Mouse (Mus musculus): ENCODE measurements around the gene Ralgapa2.
"Not testable (repeated sequence)": the region's sequence is repeated elsewhere in the genome, so short reads cannot be mapped to it uniquely, and the experiment has no call there.

Ralgapa2 gene

DNA sequence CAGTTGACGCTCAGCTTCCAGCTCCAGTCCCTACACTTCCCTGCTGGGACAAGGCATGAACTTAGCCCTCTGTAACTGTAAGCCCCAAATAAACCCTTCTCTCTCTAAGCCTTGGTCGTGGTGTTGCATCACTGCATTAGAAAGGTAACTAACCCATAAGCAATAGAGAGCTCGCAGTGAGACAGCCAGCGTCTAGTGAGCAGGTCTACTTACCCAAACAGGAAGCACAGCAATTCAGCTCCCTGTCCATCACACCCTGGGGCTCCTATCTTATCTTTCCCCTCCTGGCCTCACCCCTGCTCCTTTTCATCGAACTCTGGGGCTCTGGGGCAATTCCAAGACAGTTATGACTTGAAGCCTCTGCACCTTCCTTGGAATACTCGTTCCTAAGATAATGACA, 13.8 kb downstream of the Ralgapa2 start:
- DNase-seq (ENCODE audit: low spot score in 2 of 2): no peak

DNA sequence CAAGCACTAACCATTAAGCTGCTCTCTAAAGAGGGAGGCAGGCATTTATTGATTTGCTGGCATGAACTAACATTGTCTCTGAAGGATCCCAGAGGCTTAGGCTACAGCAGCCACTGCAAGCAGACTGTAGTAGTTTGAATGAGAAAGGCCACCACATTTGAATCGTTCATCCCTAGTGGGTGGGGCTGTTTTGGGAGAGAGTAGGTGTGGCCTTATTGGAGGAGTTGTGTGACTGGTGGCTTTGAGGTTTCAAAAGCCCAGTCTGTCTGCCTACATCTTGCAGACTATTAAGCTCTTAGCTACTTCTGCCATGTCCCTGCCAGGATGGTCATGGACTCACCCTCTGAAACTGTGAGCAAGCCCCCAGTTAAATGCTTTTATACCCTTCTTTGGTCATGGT, 15.1 kb downstream of the Ralgapa2 start:
- no peak for DNase-seq (ENCODE audit: low spot score in 2 of 2)

DNA sequence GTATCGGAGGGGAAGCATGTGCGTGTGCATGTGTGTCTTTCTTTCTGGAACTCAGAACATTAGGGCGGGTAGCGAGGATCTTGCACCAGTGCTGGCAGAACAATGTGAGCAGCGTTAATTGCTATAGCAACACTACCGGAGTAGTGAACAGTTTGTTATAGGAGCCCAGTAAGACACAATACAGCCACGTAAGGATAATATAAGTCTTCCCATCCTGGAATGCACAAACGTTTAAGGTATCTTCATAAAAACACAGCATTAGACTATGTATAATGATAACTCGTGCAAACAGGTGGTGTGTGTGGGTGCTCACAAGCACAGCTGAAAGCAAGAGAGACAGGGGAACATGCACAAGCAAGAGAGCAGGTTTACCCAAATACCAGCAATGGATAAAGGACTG, 16.4 kb downstream of the Ralgapa2 start:
- no peak for DNase-seq (ENCODE audit: low spot score in 2 of 2)

DNA sequence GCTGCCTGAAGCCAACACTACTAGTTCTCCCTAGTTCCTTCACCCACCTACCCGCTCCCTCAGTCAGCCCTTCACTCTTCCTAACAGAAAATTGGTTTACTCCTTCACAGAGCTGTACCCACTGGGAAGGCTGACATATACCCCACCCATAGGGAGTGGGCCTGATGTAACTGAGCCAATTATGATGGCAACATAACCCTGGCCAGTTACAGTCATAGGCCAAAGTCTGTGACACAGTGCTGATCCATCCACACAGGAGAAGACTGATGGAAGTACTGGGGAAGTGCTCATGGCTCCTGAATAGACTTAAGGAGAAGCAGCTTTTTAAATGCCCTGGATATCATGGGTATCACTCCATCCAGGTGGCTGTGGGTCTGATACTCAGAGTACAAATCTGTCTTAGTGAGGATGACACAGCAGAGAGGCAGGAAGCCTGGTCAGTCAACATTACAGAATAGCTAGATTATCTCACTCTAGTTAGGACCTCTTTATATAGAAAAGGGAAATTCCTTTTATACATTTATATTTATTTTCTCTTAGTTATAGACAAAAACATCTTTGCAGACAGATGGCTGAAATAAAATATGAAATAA, 18.7 kb downstream of the Ralgapa2 start:
- no peak for DNase-seq (ENCODE audit: low spot score in 2 of 2)

DNA sequence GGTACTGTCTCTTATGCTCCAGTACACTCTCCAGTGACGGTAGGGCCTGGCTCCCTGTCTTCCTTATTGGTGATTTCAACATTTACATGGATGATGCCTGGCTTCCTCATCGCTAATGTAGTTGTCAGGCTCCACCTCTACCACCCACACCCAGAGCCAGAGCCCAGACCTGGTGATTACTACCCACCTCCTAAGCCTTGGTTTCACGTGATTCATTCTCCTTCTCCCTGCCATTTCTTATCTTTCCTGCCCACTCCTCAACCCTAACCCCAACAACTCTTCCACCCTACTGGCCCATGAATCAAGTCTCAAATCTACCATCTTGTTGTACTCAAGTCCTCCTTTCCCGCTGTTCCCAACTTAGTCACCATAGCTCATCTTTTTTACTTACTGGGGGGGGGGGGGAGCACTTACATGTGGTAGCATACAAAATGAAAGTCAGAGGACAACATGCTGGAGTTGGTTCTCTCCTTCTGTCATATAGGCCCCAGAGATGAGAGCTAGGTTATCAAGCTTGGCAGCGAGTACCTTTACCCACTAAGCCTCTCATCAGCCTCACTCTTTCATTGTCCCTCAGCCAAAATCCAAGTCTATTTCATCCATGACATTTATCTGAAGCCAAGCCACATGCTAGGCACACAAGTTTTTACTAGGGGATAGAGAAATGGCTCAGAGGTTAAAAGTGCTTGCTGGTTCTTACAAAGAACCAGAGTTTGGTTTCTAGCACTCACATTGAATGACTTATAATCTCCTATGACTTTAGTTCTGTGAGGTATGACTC, 20.1 kb downstream of the Ralgapa2 start:
- no peak for DNase-seq (ENCODE audit: low spot score in 2 of 2)

DNA sequence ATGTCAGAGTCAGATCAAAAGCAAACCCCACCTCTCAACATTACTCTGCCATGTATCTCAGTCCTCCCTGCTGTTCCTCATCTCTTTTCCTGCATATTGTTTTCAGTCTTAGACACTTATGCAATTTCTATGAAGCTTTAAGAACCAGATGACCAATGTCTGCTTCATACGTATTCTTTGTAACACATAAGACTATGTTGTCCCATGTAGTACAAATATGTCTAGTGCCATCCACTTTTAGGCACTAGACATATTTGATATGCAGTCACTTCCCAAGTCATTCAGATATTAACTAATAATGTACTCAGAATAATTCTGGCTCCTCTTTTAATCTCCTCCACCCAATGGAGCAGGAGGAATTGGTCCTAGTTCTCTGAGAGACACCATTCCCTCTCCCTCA, 21.2 kb downstream of the Ralgapa2 start:
- DNase-seq (ENCODE audit: low spot score in 2 of 2): no peak

DNA sequence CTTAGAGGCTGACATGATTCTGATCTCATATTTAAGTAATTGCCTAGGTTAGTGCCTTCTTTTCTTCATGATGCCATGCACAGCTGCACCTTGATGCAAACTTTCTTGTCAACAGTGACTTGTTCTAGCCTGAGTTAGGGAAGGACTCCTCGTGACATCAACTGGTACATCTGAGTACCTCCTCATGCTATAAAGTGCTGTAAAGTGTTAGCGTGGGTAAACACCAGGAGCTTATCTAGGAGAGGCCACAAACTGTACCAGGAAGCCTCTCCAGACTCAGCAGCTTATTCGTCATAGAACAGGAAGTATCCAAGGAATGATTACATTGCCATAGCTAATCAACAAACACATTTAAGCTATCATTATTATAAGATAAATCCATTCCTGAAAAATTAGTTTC, 23.9 kb downstream of the Ralgapa2 start:
- no peak for DNase-seq (ENCODE audit: low spot score in 2 of 2)

DNA sequence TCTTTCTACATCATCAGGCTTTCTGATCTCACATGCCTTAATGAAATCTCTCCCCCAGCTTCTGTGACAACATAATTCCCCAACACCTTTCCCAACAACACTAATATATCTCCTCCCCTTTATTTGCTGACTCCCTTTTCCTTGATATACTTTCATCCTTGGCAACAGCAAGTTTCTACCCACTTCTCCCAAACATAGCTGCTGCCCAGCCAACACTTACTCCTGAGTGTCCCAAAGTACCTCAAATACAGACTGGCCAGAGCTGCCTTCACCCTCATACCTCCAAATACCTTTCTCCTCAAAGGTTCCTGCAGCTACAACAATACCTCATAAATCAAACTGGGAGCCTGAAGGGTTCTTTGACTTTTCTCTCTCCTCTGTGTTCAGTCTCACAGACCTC, 29.3 kb downstream of the Ralgapa2 start:
- DNase-seq (ENCODE audit: low spot score in 2 of 2): no peak

DNA sequence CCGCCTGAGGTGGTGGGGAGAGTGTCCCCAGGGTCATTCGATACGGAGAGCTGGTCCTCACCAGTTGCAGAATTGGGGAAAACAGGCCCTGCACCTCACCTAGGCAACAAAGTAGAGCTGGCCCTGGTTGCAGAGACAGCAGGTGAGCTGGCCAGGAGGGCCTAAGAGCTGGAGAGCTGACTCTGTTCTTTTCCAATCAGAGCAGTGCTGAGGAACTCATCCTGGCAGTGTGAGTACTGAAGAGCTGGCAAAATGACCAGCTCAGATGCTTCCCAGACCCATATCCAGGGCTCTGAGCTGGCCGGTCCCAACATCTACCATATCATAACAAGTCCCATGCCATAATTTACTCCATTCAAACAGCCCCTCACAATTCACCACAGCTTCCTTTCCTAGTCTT, 34.7 kb downstream of the Ralgapa2 start:
- no peak for DNase-seq (ENCODE audit: low spot score in 2 of 2)

DNA sequence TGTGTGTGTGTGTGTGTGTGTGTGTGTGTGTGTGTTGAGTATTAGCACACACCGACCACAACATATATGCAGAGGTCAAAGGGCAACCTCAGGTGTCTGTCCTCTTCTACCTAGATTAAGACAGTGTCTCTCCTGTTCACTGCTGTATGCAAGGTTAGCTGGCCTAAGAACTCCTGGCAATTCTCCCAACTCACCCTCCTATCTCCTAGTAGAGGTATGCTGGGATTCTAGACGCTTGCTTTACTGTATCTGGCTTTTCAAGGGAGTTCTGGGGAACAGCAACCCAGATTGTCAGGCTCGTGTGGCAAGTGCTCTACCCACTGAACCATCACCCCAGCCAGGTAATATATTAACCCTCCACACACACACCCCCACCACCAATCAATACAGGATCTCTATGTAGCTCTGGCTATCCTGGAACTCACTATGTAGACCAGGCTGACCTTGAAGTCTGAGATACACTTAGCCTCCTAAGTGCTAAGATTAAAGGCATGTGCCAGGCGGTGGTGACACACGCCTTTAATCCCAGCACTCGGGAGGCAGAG, 35.6 kb downstream of the Ralgapa2 start:
- DNase-seq (ENCODE audit: low spot score in 2 of 2): no peak

DNA sequence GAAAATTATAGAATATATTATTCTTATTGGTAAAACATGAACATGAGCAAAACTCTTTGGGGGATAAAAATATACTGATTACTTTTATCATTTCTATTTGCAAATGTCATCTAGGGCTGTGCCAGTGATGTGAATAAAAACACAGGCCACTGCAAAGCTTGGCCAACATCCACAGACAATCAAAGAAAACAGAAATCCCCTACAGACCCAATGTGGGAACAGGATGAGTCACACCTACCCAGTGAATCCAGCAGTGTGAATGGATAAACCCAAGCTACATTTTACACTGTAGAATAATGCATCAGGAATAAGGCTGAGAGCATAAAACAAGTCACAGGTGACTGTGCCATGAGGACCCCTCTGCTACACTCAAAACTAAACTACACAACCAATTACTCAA, 36.1 kb downstream of the Ralgapa2 start:
- DNase-seq (ENCODE audit: low spot score in 2 of 2): no peak

DNA sequence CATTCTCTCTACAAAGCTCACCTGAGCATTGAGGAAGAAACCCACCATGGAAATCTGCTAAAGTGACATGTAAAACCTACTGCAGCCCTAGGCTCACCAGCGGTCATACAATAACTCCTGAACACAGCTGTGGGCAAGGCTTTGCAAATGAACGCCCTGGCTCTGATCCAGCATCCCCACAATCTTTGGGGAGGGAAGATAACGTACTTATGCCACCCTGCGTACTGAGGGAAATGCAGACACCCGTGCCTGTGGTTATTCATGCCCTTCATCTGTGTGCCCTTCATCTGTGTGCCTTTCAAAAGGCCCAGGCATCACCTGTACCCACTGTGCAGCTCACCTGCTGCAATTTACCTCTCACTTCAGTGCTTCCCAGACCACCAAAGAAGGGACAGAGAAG, 41.2 kb downstream of the Ralgapa2 start:
- no peak for DNase-seq (ENCODE audit: low spot score in 2 of 2)

DNA sequence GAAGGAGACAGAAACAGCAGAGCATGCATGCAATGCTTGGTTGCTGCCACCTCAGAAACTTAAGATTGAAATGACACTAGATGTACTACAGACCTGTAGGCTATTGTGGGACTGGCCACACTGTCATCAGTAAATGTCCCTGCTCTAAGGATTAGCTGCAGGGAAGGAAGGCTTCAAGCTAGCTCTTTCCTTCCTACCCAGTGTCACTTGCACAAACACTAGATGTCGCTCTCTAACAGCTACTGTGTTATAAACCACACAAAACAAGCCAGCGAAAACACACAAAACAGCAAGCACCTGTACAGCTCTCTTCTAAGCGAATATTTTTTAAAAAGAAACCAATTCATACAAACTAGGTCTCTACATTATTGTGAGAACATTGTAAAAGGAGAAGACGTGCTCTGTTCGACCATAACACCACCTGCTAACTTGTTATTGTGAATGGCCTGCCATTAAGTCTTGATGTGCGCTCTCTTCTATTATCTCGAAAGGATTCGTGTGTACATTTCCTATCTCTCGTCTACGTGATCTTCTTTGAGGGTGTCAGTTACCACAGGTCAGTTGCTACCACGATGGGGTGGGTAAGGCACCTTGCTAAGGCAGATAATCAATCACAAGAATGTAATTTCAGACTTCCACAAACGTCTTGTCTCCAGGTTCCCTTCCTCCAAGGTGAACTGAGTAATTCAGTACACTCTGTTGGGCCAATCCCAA, 42.3 kb downstream of the Ralgapa2 start:
- no peak for DNase-seq (ENCODE audit: low spot score in 2 of 2)

DNA sequence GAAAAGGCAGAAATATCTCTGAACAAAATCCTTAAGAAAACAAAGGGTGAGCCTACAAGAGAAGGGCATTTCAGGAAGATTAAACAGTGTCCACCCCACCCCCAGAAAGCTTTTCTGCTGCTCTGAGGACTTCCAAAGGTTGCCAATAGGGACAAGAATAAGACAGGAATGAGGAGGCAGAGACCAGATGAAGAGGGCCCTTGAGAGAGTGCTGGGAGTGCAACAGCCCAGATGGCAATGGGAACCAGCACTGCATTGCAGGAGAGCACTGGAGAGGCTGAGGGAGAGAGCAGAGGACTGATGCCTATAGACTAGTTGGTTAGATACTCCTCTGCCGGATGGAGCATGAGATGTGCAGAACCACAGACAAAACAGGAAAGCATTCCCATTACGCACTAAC, 43.2 kb downstream of the Ralgapa2 start:
- no peak for DNase-seq (ENCODE audit: low spot score in 2 of 2)

DNA sequence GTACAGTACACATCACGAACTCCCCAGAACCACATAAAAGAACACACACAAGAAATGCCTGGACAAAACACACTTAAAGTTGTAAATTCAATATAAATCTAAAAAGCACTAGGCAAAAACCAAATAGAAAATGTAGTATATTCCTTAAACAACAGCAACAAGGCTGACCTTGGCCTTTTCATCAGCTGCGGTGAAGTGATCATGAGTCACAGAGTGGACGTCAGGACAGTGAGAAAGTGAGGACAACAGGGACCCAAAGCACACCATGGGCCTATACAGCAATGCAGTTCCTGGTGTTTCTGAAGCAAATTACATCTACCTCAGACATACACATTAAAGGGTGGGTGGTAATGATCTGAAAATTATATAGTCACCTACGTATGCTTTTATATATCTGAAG, 44.1 kb downstream of the Ralgapa2 start:
- no peak for DNase-seq (ENCODE audit: low spot score in 2 of 2)

DNA sequence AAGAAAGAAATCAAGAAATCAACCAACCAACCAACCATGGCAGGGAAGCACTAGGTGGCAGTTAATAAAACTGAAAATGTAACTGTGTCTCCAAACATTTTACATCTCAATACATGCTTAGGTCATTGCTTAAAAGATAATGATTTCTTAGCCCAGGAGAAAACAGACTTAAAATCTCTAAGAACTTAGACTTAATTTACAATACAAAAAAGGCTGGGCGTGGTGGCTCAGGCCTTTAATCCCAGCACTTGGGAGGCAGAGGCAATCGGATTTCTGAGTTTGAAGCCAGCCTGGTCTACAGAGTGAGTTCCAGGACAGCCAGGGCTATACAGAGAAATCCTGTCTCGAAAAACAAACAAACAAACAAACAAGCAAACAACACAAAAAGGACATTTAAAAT, 45.3 kb downstream of the Ralgapa2 start:
- DNase-seq (ENCODE audit: low spot score in 2 of 2): not testable (repeated sequence)

DNA sequence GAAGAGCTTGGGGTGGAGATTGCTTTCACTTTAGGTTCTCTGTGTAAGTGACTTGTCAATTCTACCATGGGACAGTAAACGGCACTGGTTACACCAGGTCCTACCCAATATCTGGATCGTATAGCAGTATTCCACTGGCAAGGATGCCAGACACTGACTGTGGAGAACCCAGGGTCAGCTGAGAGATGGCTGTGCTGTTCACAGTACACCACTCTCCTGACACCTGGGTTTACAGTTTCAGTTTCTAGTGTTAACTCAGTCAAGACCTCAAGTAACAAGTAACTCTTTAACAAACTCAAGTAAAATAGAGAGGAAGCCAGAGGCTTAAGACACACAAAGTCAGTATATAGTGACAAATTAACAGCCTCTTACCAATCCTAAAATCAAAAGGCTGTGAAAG, 54.6 kb downstream of the Ralgapa2 start:
- no peak for DNase-seq (ENCODE audit: low spot score in 2 of 2)

DNA sequence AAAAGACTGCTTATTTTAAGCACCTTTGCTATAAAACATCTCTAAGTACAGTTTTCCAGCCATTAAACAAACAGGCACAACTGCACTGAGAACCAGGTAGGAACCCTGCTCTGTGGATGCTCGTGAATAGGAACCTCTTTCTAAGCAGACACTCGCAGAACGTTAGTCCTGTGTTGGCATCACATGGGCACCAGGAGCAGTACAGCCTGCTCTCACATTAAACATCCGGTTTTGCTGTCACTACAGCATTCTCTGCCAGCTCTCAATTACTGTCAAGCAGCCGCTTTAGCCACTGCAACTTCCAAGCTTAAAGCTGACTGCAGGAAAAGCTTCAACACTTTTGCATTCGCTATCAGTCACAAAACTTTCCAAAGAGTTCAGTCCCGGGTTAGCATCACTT, 55.5 kb downstream of the Ralgapa2 start:
- DNase-seq (ENCODE audit: low spot score in 2 of 2): no peak

DNA sequence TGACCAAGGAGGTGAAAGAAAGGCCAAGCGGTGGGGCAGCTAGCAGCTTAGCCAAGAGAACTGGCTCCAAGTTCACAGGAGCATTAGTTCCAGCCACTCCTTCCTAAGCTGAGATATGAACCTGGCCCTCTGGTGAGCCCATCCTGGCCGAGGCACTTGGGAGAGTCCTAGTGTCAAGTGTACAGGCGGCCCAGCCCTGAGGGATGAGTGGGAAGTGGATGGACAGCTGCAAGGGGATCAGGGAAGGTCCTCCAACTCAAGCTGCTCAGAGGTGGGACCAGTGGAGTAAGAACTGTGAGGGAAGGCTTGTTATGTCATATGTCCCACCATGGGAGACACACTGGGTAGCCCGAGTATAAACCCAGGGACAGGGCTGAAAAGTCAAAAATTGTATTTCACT, 56.1 kb downstream of the Ralgapa2 start:
- DNase-seq (ENCODE audit: low spot score in 2 of 2): no peak

DNA sequence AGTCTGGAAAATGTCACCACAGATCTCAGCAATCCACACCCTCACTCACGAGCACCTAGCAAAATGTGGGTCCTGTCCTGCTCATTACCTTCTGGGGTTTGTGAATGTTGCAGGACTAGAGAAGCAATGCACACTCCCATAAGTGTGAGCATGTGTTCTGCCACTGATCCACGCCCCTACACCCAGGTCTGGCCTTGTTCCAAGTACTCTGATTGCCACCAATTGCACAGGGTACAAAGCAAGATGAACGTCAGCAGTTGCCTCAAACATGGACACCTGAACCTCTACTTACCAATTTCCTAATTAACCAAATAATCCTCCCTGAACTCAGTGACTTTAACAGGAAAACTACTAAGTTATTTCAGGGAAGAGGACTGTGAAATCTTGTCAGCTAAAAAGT, 68.1 kb downstream of the Ralgapa2 start:
- DNase-seq (ENCODE audit: low spot score in 2 of 2): no peak

DNA sequence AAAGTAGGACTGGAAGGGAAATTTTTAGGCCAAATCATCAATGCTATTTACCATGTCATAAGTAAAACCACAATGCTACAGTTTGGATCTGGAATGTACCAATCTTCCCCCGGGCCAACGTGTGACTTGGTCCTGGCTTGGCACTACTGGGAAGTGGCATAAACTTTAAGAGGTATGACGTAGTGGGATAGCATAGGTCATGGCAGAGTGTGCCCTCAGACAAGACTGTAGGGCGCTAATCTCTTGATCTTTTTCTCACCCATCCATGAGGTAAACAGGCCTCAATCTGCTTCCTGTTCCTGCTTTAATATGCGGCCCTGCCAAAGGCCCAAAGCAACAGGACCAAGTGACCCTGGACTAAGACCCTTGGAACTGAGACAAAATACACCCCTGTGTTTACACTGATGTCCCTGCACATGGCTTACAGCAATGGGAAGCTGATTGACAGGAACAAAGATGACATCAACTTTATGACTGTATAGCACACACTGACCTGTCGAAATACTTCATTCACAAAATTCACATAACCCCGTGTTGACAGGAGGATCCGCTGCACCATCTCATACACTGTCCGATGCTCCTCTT, 68.8 kb downstream of the Ralgapa2 start:
- DNase-seq (ENCODE audit: low spot score in 2 of 2): no peak

DNA sequence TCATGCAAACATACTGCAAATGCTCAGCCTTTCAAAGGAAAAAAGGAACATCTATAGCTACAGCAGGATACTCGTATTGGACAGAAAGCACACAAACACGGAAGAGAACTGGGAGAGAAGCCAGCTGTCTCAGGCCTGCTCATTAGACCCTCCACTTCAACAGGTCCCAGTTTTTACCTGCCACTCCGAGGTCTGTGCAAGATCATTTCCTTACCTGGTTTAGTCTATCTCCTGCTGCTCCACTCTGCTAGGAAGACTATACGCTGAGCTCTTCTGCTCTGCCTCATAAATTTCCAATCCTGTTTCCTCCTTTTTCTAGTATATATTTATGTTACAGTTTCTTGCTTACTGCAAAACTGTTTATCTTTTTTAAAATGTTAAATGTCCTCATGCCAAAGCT, 70.4 kb downstream of the Ralgapa2 start:
- no peak for DNase-seq (ENCODE audit: low spot score in 2 of 2)

DNA sequence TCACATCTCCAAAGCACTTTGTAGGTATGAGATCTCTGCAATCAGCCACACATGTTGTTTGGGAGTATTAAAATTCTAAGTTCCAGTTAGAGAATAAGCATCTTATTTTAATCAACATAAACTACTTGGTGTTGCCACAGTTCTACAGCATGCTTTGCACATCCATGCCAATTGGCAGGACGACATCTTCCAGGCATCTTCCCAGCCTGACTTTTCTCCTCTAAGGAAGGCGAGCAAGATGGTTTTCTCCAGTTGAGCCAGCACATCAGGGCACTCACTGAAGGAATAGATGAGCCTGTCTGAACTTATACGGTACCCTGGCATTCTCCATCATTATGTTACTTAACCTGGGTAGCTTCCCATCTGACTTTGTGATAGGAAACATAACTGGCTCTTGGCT, 83.4 kb downstream of the Ralgapa2 start:
- no peak for DNase-seq (ENCODE audit: low spot score in 2 of 2)
